Mouse (Mus musculus): ENCODE measurements at regions not wholly inside any gene's neighbourhood (a gene's known extent, or its start where the extent isn't known, plus 50 kb on each side); places are given as distances from the start of the nearest gene placed in this dataset.

DNA sequence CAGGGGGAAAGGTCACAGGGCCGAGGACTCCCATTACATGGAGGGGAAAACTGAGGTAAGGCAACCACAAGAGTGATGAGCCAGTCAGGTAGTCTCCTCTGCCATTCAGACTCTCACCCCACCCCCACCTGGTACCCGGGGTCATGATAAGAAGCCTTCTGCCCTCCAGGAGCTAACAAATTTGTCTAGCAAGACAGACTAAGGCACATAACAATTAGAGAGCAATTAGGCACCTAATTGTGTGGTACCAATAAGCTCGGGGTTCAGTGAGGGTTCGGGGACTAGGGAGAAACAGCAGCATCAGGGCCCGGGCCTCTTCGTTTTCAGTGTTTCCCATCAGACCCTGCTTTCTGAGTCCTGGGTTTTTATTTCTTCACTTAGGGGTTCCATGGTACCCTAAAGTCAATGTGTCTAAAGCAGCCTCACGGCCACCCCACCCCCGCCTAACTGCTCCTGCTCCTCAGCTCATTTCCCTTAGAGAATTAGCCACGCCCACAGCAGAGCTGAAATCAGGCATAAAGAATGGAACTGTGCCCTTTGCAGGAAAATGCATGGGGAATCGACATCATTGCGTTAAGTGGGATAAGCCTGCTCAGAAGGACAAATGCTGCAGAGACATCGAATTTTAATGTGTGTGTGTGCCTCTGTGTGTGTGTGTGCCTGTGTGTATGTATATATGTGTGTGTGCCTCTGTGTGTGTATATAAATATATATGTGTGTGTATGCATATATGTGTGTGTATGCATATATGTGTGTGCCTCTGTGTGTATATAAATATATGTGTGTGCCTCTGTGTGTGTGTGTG lies 249.3 kb downstream of the Cryba4 start:
- no peak for TF ChIP-seq PAX5 (IDR thresholded peaks at IDR 0.05; ENCODE audit: low read length)
- no peak for TF ChIP-seq TCF12 (IDR thresholded peaks at IDR 0.05; ENCODE audit: low read depth, low read length)
- no peak for TF ChIP-seq E2F4 (IDR thresholded peaks at IDR 0.05; ENCODE audit: insufficient replicate concordance, low read depth, low read length)
- TF ChIP-seq JUN (IDR thresholded peaks at IDR 0.05; ENCODE audit: insufficient read depth, low read depth, low read length), result no peak
- no peak for TF ChIP-seq NRF1 (IDR thresholded peaks at IDR 0.05; ENCODE audit: low read depth, low read length)
- TF ChIP-seq GABPA (IDR thresholded peaks at IDR 0.05; ENCODE audit: insufficient replicate concordance, low read depth, low read length), result no peak
- no peak for TF ChIP-seq JUND (conservative IDR thresholded peaks at IDR 0.05; ENCODE audit: low read depth, low read length)
- no peak for TF ChIP-seq EP300 (IDR thresholded peaks at IDR 0.05; ENCODE audit: low read length)
- TF ChIP-seq HCFC1 (IDR thresholded peaks at IDR 0.05; ENCODE audit: low read depth, low read length), result no peak
- TF ChIP-seq IRF4 (IDR thresholded peaks at IDR 0.05; ENCODE audit: low read depth, low read length), result no peak
- TF ChIP-seq TBP (conservative IDR thresholded peaks at IDR 0.05; ENCODE audit: low read depth, low read length), result no peak
- no peak for TF ChIP-seq ZMIZ1 (IDR thresholded peaks at IDR 0.05; ENCODE audit: low read depth, low read length)
- Histone ChIP-seq H3K27ac (ENCODE audit: insufficient read depth, low read depth) (no peak overlapping the region), H3K4me1 (ENCODE audit: control insufficient read depth in 1 of 2, insufficient read depth in 2 of 2) (no peaks in the 10 kb centered on the region), H3K79me2 (replicated peaks; ENCODE audit: control insufficient read depth, extremely low read depth, insufficient read depth, poor library complexity, severe bottlenecking) (no peaks in the 10 kb centered on the region), H3K9me3 (replicated peaks; ENCODE audit: low read length) (peaks cover 87% of the 10 kb centered on the region), H3K27me3 (replicated peaks) (no peaks in the 10 kb centered on the region), H3K36me3 (replicated peaks in 1 of 2; ENCODE audit: control insufficient read depth in 1 of 2, insufficient read depth in 1 of 2, low read length in 1 of 2) (no peaks in the 10 kb centered on the region), H3K4me2 (ENCODE audit: insufficient read depth, low read depth, poor library complexity, severe bottlenecking) (no peak overlapping the region), H3K4me3 (replicated peaks in 1 of 3; ENCODE audit: low read depth in 2 of 3, low read length in 2 of 3, poor library complexity in 1 of 3) (no peak overlapping the region), H3K9ac (ENCODE audit: insufficient read depth, low read depth) (no peak overlapping the region)
- in situ Hi-C loops (cut with MboI; ENCODE audit: low pct_ligation_motif_present, low pct_unique_long_range_greater_than_20kb, low sequenced_read_pairs) (no loop called here), dilution Hi-C loops (cut with MboI; ENCODE audit: extremely low pct_ligation_motif_present, extremely low pct_unique_long_range_greater_than_20kb, low sequenced_read_pairs) (no loop called here)
- no peak for DNase-seq (ENCODE audit: extremely low read depth)

DNA sequence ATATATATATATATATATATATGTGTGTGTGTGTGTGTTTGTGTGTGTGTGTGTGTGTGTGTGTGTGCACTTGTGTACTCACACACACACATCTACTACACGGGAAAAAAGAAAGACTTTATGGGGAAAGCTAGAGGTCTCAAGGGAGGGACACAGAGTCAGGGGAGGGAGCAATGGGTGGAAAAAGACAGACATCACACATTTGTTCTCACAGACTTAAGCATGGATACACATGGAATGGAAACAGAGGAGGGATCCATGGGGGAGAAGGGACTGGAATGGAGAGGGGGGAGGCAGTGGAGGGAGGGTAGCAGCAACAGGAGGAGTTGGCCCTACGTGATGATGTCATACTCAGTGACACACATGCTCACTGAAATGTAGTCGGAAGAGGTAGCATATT lies 248.3 kb downstream of the Cryba4 start:
- H3K9ac ChIP-seq (ENCODE audit: insufficient read depth, low read depth), result no peak overlapping the region
- H3K79me2 ChIP-seq (replicated peaks; ENCODE audit: control insufficient read depth, extremely low read depth, insufficient read depth, poor library complexity, severe bottlenecking), result no peaks in the 10 kb centered on the region
- H3K9me3 ChIP-seq (replicated peaks; ENCODE audit: low read length), result peaks cover 86% of the 10 kb centered on the region
- H3K36me3 ChIP-seq (replicated peaks in 1 of 2; ENCODE audit: control insufficient read depth in 1 of 2, insufficient read depth in 1 of 2, low read length in 1 of 2), result no peaks in the 10 kb centered on the region
- TF ChIP-seq POLR2A (IDR thresholded peaks at IDR 0.05; ENCODE audit: low read depth, low read length) (no peak), CTCF (conservative IDR thresholded peaks at IDR 0.05 in 1 of 2, IDR thresholded peaks at IDR 0.05 in 1 of 2; ENCODE audit: low read depth in 2 of 2, low read length in 2 of 2) (no peak), ZNF384 (IDR thresholded peaks at IDR 0.05; ENCODE audit: low read depth, low read length) (no peak), ZC3H11A (IDR thresholded peaks at IDR 0.05; ENCODE audit: low read depth, low read length) (no peak), EP300 (IDR thresholded peaks at IDR 0.05; ENCODE audit: low read length) (no peak), GABPA (IDR thresholded peaks at IDR 0.05; ENCODE audit: insufficient replicate concordance, low read depth, low read length) (no peak), MAZ (IDR thresholded peaks at IDR 0.05; ENCODE audit: low read depth, low read length) (no peak), E2F4 (IDR thresholded peaks at IDR 0.05; ENCODE audit: insufficient replicate concordance, low read depth, low read length) (no peak), SMC3 (IDR thresholded peaks at IDR 0.05; ENCODE audit: low read depth, low read length) (no peak), MAX (IDR thresholded peaks at IDR 0.05; ENCODE audit: low read length) (no peak), ZKSCAN1 (IDR thresholded peaks at IDR 0.05; ENCODE audit: borderline replicate concordance, low read depth, low read length) (no peak), PAX5 (IDR thresholded peaks at IDR 0.05; ENCODE audit: low read length) (no peak), USF2 (conservative IDR thresholded peaks at IDR 0.05; ENCODE audit: low read depth, low read length) (no peak), RCOR1 (conservative IDR thresholded peaks at IDR 0.05; ENCODE audit: low read depth, low read length) (no peak), ETS1 (conservative IDR thresholded peaks at IDR 0.05; ENCODE audit: low read depth, low read length) (no peak), POLR2AphosphoS2 (IDR thresholded peaks at IDR 0.05; ENCODE audit: low read depth, low read length) (no peak)
- no peaks in the 10 kb centered on the region for H3K27me3 ChIP-seq (replicated peaks)
- dilution Hi-C loops (cut with MboI; ENCODE audit: extremely low pct_ligation_motif_present, extremely low pct_unique_long_range_greater_than_20kb, low sequenced_read_pairs), result no loop called here
- H3K4me3 ChIP-seq (replicated peaks in 1 of 3; ENCODE audit: low read depth in 2 of 3, low read length in 2 of 3, poor library complexity in 1 of 3), result no peak overlapping the region
- in situ Hi-C loops (cut with MboI; ENCODE audit: low pct_ligation_motif_present, low pct_unique_long_range_greater_than_20kb, low sequenced_read_pairs), result no loop called here
- no peak for DNase-seq (ENCODE audit: extremely low read depth)
- no peak overlapping the region for H3K27ac ChIP-seq (ENCODE audit: insufficient read depth, low read depth)
- H3K4me2 ChIP-seq (ENCODE audit: insufficient read depth, low read depth, poor library complexity, severe bottlenecking), result no peak overlapping the region
- no peaks in the 10 kb centered on the region for H3K4me1 ChIP-seq (ENCODE audit: control insufficient read depth in 1 of 2, insufficient read depth in 2 of 2)

All from CH12.LX (cell line).